Mouse (Mus musculus): ENCODE data around the gene Rb1. TPM values are rescaled to one million over a fixed set of nuclear protein-coding genes. Genes with fewer than 3 reads are reported as not detected.

The Rb1 gene
- polyA plus RNA-seq (2015; fragmentation: Nextera tagmentation; extraction: Ambion mirVana) = 15.8 and 22.7 TPM in 2 replicates

- Histone ChIP-seq H3K9ac (replicated peaks; ENCODE audit: low read depth, low read length) (peak within 1 kb of the TSS; percentile 80), H3K36me3 (ENCODE audit: control insufficient read depth, insufficient read depth) (no peaks in the 10 kb centered on the region), H3K27me3 (replicated peaks; ENCODE audit: control insufficient read depth, insufficient read depth, low read length) (no peaks in the 10 kb centered on the region), H3K4me1 (replicated peaks; ENCODE audit: control insufficient read depth, insufficient read depth, low read length) (peaks cover 14% of the 10 kb centered on the region), H3K27ac (ENCODE audit: low read length) (peak within 1 kb of the TSS; percentile 89), H3K4me2 (ENCODE audit: low read length) (peak within 1 kb of the TSS; percentile 90), H3K4me3 (replicated peaks; ENCODE audit: low read length) (peak within 1 kb of the TSS; percentile 88), H3K9me3 (ENCODE audit: control insufficient read depth, low read length) (0 out of 2 replicates have a peak, but pooled peaks cover 4% of the 10 kb centered on the region)
- ATAC-seq = peak; percentile 82
- WGBS = under 1% methylated on average over 132 of the region's 135 CpGs
Observed at GRCm38 (mm10) chr14:73325456-73326381, at the start of gene Rb1. Rb1 (minus strand) TSS chr14:73325822.

GRCm38 (mm10) chr14:73374315-73374890 is 48.8 kb upstream of the Rb1 start:
- no peak overlapping the region for H3K9ac ChIP-seq (replicated peaks; ENCODE audit: low read depth, low read length)
- H3K4me2 ChIP-seq (ENCODE audit: low read length) = no peak overlapping the region
- peaks cover 1% of the 10 kb centered on the region for H3K36me3 ChIP-seq (ENCODE audit: control insufficient read depth, insufficient read depth)
- no peak overlapping the region for H3K27ac ChIP-seq (ENCODE audit: low read length)
- H3K4me3 ChIP-seq (replicated peaks; ENCODE audit: low read length) = no peak overlapping the region
- no peak for ATAC-seq
- H3K27me3 ChIP-seq (replicated peaks; ENCODE audit: control insufficient read depth, insufficient read depth, low read length) = no peaks in the 10 kb centered on the region
- H3K9me3 ChIP-seq (ENCODE audit: control insufficient read depth, low read length) = no peaks in the 10 kb centered on the region
- 76% methylated on average over 11 of the region's 11 CpGs for WGBS
- H3K4me1 ChIP-seq (replicated peaks; ENCODE audit: control insufficient read depth, insufficient read depth, low read length) = no peaks in the 10 kb centered on the region

- WGBS = 84% methylated on average over 8 of the region's 8 CpGs
- no peaks in the 10 kb centered on the region for H3K9me3 ChIP-seq (ENCODE audit: control insufficient read depth, low read length)
- H3K4me1 ChIP-seq (replicated peaks; ENCODE audit: control insufficient read depth, insufficient read depth, low read length) = no peaks in the 10 kb centered on the region
- H3K9ac ChIP-seq (replicated peaks; ENCODE audit: low read depth, low read length) = no peak overlapping the region
- H3K4me2 ChIP-seq (ENCODE audit: low read length) = no peak overlapping the region
- no peaks in the 10 kb centered on the region for H3K27me3 ChIP-seq (replicated peaks; ENCODE audit: control insufficient read depth, insufficient read depth, low read length)
- no peak for ATAC-seq
- H3K4me3 ChIP-seq (replicated peaks; ENCODE audit: low read length) = no peak overlapping the region
- H3K27ac ChIP-seq (ENCODE audit: low read length) = no peak overlapping the region
- no peaks in the 10 kb centered on the region for H3K36me3 ChIP-seq (ENCODE audit: control insufficient read depth, insufficient read depth)
Observed at GRCm38 (mm10) chr14:73373606-73374005, 48.0 kb upstream of the Rb1 start.

GRCm38 (mm10) chr14:73372990-73373389 is 47.4 kb upstream of the Rb1 start:
- no peak for ATAC-seq
- H3K27me3 ChIP-seq (replicated peaks; ENCODE audit: control insufficient read depth, insufficient read depth, low read length) = no peaks in the 10 kb centered on the region
- H3K27ac ChIP-seq (ENCODE audit: low read length) = no peak overlapping the region
- H3K4me2 ChIP-seq (ENCODE audit: low read length) = no peak overlapping the region
- no peak overlapping the region for H3K9ac ChIP-seq (replicated peaks; ENCODE audit: low read depth, low read length)
- WGBS = 89% methylated on average over 4 of the region's 4 CpGs
- no peaks in the 10 kb centered on the region for H3K9me3 ChIP-seq (ENCODE audit: control insufficient read depth, low read length)
- no peaks in the 10 kb centered on the region for H3K4me1 ChIP-seq (replicated peaks; ENCODE audit: control insufficient read depth, insufficient read depth, low read length)
- peaks cover 4% of the 10 kb centered on the region; the same call in 1 of the 2 replicates for H3K36me3 ChIP-seq (ENCODE audit: control insufficient read depth, insufficient read depth)
- no peak overlapping the region for H3K4me3 ChIP-seq (replicated peaks; ENCODE audit: low read length)

- no peak overlapping the region for H3K4me2 ChIP-seq (ENCODE audit: low read length)
- WGBS = 94% methylated on average over 4 of the region's 4 CpGs
- no peak for ATAC-seq
- H3K27me3 ChIP-seq (replicated peaks; ENCODE audit: control insufficient read depth, insufficient read depth, low read length) = no peaks in the 10 kb centered on the region
- no peak overlapping the region for H3K27ac ChIP-seq (ENCODE audit: low read length)
- no peaks in the 10 kb centered on the region for H3K9me3 ChIP-seq (ENCODE audit: control insufficient read depth, low read length)
- H3K36me3 ChIP-seq (ENCODE audit: control insufficient read depth, insufficient read depth) = peaks cover 5% of the 10 kb centered on the region
- no peak overlapping the region for H3K9ac ChIP-seq (replicated peaks; ENCODE audit: low read depth, low read length)
- H3K4me1 ChIP-seq (replicated peaks; ENCODE audit: control insufficient read depth, insufficient read depth, low read length) = no peaks in the 10 kb centered on the region
- no peak overlapping the region for H3K4me3 ChIP-seq (replicated peaks; ENCODE audit: low read length)
Observed at GRCm38 (mm10) chr14:73371577-73371976, 46.0 kb upstream of the Rb1 start.

- no peak for ATAC-seq
- Histone ChIP-seq H3K27me3 (replicated peaks; ENCODE audit: control insufficient read depth, insufficient read depth, low read length) (no peaks in the 10 kb centered on the region), H3K4me3 (replicated peaks; ENCODE audit: low read length) (no peak overlapping the region), H3K4me1 (replicated peaks; ENCODE audit: control insufficient read depth, insufficient read depth, low read length) (no peaks in the 10 kb centered on the region), H3K36me3 (ENCODE audit: control insufficient read depth, insufficient read depth) (peaks cover 12% of the 10 kb centered on the region), H3K9ac (replicated peaks; ENCODE audit: low read depth, low read length) (no peak overlapping the region), H3K4me2 (ENCODE audit: low read length) (no peak overlapping the region), H3K9me3 (ENCODE audit: control insufficient read depth, low read length) (no peaks in the 10 kb centered on the region), H3K27ac (ENCODE audit: low read length) (no peak overlapping the region)
- 70% methylated on average over 23 of the region's 23 CpGs for WGBS
Observed at GRCm38 (mm10) chr14:73370695-73371372, 45.2 kb upstream of the Rb1 start.

GRCm38 (mm10) chr14:73370078-73370670 is 44.6 kb upstream of the Rb1 start:
- H3K27me3 ChIP-seq (replicated peaks; ENCODE audit: control insufficient read depth, insufficient read depth, low read length) = no peaks in the 10 kb centered on the region
- WGBS = 84% methylated on average over 11 of the region's 11 CpGs
- H3K36me3 ChIP-seq (ENCODE audit: control insufficient read depth, insufficient read depth) = peaks cover 15% of the 10 kb centered on the region
- ATAC-seq = no peak
- no peak overlapping the region for H3K9ac ChIP-seq (replicated peaks; ENCODE audit: low read depth, low read length)
- H3K4me3 ChIP-seq (replicated peaks; ENCODE audit: low read length) = no peak overlapping the region
- no peaks in the 10 kb centered on the region for H3K9me3 ChIP-seq (ENCODE audit: control insufficient read depth, low read length)
- H3K27ac ChIP-seq (ENCODE audit: low read length) = no peak overlapping the region
- H3K4me2 ChIP-seq (ENCODE audit: low read length) = no peak overlapping the region
- no peaks in the 10 kb centered on the region for H3K4me1 ChIP-seq (replicated peaks; ENCODE audit: control insufficient read depth, insufficient read depth, low read length)

- Histone ChIP-seq H3K27ac (ENCODE audit: low read length) (no peak overlapping the region), H3K4me2 (ENCODE audit: low read length) (no peak overlapping the region), H3K4me3 (replicated peaks; ENCODE audit: low read length) (no peak overlapping the region), H3K36me3 (ENCODE audit: control insufficient read depth, insufficient read depth) (peaks cover 17% of the 10 kb centered on the region), H3K9me3 (ENCODE audit: control insufficient read depth, low read length) (no peaks in the 10 kb centered on the region), H3K4me1 (replicated peaks; ENCODE audit: control insufficient read depth, insufficient read depth, low read length) (no peaks in the 10 kb centered on the region), H3K27me3 (replicated peaks; ENCODE audit: control insufficient read depth, insufficient read depth, low read length) (no peaks in the 10 kb centered on the region), H3K9ac (replicated peaks; ENCODE audit: low read depth, low read length) (no peak overlapping the region)
- ATAC-seq = no peak
- WGBS = 94% methylated on average over 4 of the region's 4 CpGs
Observed at GRCm38 (mm10) chr14:73369634-73370033, 44.0 kb upstream of the Rb1 start.

- Histone ChIP-seq H3K27me3 (replicated peaks; ENCODE audit: control insufficient read depth, insufficient read depth, low read length) (no peaks in the 10 kb centered on the region), H3K4me2 (ENCODE audit: low read length) (no peak overlapping the region), H3K4me1 (replicated peaks; ENCODE audit: control insufficient read depth, insufficient read depth, low read length) (no peaks in the 10 kb centered on the region), H3K9ac (replicated peaks; ENCODE audit: low read depth, low read length) (no peak overlapping the region), H3K9me3 (ENCODE audit: control insufficient read depth, low read length) (no peaks in the 10 kb centered on the region), H3K4me3 (replicated peaks; ENCODE audit: low read length) (no peak overlapping the region), H3K27ac (ENCODE audit: low read length) (no peak overlapping the region), H3K36me3 (ENCODE audit: control insufficient read depth, insufficient read depth) (peaks cover 24% of the 10 kb centered on the region)
- WGBS = 92% methylated on average over 13 of the region's 13 CpGs
- no peak for ATAC-seq
Observed at GRCm38 (mm10) chr14:73368966-73369365, 43.3 kb upstream of the Rb1 start.

Data from forebrain, embryonic 16.5 days (tissue).